Mouse (Mus musculus) right cerebral cortex, adult 2 months (tissue): ENCODE results near the gene Gm867.

ENCODE experiments used
- DNase-seq, 2 experiments: peaks; one replicate each; pipeline ENCODE4 v3.0.0; 2021 to 2022; ENCODE audit warnings: low spot score in 2 of 2

Gene Gm867

DNA sequence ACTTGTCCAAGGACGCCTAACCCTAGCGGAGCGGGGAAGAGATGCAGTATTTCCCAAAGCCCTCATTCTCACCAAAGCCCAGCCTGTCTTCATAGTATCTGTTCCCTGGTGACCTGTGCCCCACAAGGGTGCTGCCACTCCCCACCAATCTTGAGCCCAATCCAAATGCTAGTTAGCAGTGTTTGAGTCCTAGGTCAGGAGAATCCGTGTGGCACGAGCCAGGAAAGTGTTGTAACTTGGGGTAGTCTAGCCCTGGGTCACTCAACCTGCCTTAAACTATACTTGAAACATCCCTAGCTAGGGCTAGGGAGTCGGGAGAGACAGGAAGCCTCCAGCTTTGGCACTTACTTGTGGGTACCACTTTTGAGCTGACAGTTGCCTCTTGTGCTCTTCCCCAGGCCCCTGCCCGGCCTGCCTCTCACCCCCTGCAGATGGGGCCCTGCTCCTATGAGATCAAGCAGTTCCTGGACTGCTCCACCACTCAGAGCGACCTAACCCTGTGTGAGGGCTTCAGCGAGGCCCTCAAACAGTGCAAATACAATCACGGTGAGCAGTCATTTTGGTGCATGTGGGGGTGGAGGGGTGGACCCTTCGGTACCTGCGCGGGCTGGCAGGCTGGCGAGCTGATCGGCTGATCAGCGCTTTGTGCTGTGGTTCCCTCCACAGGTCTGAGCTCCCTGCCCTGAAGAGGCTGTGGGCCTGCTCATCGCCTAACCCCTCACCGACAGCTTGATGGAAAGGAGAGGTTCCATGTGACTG is 3.4 kb downstream of the Gm867 start:
- DNase-seq = no peak

DNA sequence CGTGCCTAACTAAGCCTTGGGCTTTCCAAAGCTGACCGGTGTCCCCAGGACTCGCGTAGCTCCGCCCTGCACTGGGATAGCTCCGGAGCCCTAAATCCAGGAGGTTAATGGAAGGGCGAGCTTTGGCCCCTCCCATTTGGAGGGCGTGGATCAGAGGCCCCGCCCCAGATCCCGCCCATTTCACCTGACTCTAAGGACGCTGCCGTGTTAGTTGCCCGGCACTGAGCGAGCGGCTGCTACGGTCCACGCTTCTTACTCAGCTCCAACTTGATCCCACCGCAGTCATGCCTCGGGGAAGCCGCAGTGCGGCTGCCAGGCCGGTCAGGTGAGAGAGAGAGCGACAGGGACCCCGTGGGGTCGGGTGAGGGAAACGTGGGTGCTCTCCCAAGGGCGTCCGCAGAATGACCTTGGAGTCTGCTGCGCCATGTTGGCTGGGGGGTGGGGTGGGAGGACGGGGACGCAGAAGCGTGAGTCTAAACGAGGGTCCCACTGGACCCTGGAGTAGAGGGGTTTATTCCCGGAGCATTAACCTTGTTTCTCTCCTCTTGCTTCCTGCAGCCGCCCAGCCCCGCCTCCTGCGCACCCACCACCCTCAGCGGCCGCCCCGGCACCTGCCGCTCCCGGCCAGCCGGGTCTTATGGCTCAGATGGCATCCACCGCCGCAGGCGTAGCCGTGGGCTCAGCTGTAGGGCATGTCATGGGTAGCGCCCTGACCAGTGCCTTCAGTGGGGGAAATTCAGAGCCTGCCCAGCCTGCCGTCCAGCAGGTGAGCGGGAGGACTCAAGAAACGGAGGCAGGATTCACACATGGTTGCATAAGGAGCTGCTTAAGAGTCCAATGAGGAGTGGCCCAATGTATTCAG is 4.6 kb downstream of the Gm867 start, which contains the start of gene Mmp11:
TSS of gene Mmp11 (minus strand) at position 817 of the 862 bp plus-strand sequence.
- DNase-seq = peak; percentile 72 to 79

DNA sequence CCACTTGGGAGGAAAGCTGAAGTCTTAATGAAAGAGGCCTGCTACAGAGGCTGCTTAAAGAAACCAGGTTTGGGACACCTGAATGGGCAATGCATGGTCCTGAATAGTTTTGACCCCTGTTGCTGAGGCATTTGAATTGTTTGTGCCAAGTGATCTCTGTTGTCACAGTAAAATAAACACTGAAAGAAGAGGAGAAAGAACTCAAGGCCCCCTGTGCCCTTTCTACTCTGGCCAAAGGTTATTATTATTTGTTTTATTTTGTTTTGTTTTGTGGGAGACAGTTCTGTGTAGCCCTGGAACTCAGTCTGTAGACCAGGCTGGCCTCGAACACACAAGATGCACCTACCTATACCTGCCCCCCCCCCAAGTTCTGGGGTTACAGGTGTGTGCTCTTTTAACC is 5.5 kb downstream of the Gm867 start:
- no peak for DNase-seq

DNA sequence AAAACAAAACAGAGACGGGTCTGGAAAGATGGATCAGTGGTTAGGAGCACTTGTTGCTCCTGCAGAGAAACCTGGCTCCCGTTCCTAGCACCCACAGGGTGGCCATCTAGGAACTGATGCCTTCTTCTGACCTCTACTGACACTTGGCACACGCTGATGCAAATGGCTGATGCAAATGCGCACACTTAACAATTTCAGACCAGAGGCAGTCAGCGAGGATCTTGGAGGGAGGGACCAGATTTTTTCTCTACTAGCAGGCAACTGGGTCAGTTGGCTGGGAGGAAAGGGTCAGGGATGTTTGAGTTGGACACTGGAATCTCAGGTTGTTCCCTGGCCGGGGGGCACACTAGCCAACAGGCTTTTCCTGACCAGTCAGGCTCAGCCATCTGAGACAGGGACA is 7.6 kb downstream of the Gm867 start, which contains the start of gene Chchd10:
TSS of gene Chchd10 (plus strand) at position 240 of the 400 bp plus-strand sequence.
- DNase-seq = no peak

DNA sequence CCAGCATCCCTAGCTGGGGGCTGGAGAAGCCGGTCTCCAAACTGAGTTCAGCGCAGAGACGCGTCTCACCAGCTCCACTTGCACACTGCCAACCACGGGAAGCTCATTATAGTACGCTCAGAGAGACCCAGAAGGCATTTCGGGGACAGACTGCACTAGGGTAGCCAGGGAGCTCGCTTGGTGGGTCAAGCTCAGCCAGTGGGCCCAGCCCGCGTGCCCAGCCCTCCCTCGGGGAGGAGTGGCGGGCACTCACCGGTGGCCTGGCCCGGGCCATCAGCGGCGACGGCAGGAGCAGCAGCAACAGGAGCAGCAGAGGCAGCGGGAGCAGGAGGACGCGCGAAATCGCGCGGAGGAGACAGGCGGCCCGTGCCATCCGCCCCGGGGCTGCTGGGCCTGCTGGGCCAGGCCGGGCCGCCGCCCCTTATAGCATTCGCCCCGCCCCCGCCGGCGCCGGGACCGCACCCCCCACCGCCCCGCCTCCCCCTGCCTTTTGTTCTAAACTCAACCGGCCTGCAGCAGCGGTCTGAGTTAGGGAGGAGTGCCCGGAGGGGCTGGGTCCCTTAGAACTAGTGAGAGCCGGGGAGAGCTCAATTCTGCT is 8.3 kb downstream of the Gm867 start:
- DNase-seq = no peak

DNA sequence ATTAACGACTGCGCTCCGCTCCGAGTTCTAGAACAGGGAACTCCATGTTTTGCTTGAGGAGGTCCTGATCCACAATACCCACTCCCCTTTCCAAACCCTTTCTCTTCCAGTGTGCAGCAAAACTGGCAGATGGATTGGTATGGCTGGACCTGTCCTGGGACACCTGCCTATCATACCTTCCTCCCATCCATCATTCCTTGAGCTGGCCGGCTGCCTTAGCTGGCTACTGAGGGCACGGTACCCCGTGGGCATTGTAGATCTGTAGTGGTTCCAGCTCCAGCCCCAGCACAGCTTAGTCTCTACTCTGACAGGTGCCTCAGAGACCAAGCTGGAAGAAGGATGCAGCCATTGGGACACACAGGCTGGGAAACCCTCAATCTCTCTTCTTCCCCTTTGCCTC is 9.2 kb downstream of the Gm867 start:
- DNase-seq = no peak

DNA sequence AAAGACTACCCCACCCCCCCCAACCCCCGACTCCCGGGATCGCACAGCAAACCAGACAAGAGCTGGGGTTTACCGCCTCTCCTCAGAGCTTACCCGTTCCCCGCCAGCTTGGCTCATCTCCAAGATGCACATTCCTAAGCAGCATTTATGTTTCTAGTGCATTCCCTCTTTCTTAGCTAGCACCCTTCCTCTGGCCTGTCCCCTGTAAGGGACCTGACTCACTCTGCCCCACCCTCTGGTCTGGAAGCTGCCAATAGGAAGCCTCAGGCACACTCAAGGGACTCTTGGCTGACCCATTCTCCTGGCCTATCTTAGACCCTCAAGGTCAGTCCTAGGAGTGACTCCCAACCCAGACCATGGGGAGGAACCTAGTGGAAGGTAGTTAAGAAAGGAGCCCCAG is 10.2 kb downstream of the Gm867 start:
- DNase-seq = no peak

DNA sequence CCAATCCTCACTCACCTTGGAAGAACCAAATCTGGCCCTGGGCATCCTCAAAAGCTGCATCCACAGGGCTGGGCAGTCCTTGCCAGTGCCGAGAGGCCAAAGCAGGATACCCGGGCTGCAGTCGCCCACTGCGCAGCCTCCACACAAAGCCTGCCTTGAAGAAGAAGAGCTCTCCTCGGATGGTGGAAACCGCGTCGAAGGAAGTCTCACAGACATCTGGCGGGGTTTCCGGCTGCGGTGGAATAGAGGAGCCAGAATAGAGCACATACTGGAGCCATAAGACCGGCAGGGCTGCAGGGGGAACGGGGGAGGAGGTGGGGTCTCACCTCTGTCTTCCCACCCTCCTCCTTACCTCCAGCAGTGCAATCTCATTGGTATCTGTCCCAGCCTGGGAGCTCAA is 14.1 kb downstream of the Gm867 start:
- no peak for DNase-seq

DNA sequence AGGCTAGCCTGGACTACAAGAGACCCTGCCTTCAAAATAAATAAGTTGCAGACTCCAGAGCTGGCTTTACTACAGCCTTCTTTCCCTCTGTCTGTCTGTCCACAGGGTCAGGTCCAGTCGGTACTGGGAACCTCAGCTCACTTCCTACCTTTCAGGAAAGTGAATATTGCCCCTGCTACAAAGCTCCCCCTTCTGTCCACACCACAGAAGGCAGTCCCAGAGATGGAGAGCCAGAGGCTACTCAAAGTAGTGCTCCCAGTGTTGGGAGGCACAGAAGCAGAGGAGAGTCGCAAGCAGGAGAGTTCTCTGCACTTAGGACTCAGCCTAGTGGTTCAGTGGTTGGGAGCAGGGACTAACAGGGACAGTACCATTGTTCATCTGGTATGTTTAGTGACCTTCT is 16.1 kb downstream of the Gm867 start:
- DNase-seq = no peak

DNA sequence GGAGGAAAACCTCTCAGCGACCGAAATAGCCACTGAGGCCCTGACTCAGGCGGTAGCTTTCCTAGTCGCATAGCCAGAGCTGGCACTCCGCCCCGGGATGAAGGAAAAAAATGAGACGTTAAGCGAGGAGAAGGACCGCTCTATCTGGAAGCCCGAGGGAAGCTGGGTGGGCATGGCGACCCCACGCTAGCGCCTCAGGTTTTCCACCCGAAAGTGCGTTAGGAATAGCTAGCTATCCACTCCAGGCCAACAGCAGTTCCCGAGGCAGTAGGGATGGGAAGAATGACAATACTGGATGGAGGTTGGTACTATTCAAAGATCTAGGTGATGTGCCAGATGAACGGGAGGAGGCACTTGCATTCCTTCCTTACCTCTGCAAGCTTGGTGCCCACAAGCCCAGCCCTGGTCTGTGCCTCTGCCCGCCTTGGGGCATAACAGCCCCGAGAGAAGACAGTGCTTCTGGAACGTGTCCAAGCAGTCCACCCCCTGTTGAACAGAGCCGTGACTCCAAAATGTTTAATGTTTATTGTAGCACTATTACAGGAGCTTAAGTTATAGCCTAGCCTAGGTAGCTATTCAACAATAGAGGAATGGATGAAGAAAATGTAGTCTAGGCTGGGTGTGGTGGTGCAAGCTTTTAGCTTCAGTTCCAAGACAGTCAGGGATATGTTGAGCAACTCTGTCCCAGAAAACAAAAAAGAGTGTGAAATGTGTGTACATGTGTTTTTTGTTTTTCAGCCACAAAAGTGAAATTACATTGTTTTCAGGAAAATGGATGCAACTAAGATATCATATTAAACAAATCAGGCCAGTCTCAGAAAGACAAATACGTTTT is 18.5 kb downstream of the Gm867 start:
- peak in 1 of 2 experiments; percentile 32 for DNase-seq

DNA sequence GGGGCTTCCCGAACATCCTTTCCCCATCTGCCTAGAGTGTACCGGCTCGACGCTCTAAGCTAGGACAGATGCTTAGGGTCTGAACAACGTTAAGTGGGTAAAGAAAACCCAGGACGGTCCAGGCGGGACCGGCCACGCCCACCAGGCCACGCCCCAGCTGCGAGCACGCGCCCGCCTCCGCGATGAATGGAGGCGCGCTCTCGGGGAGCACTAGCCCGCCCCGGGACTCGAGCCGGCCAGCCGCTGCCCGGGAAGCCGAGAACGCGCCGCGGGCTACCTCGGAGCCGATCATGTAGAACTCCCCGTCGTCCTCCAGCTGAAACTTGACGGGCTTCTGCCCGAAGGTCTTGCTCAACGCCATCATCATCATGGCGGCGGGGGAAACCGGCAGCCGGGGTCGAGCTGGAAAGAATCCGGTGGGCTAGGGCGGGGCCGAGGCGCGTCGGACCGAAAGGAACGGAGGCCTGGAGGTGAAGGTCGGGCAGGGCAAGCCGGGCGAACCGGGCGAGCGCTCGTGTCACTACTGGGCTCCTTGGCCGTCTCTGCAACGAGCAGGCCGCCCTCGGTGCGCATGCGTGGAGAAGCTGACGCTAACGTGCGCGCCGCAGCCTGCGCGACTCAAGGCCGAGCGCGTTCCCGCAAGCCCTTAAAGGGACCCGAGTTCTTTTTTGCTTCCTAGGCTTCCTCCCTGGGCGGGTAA is 19.3 kb downstream of the Gm867 start, which contains the start of gene Smarcb1:
TSS of gene Smarcb1 (minus strand) at position 592 of the 700 bp plus-strand sequence.
- DNase-seq = peak; percentile 94 to 98

DNA sequence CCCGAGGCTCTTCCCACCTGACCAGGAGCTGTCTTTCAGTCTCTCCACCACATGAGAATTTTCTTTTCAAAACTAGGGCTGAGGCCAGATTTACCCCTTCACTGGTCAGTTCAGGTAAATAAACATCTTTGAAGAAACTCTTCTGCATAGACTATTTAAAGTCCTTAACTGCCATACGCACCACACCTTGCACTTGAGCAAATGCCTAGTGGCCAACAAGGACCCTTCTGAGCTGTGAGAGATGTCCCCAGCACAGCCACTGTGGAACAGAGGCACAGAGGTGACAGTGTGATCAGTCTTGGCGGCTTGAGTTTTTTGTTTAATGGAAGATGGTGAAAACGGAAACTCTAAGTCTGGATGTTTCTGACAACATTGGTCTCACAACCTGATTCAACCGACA is 21.4 kb downstream of the Gm867 start:
- no peak for DNase-seq

DNA sequence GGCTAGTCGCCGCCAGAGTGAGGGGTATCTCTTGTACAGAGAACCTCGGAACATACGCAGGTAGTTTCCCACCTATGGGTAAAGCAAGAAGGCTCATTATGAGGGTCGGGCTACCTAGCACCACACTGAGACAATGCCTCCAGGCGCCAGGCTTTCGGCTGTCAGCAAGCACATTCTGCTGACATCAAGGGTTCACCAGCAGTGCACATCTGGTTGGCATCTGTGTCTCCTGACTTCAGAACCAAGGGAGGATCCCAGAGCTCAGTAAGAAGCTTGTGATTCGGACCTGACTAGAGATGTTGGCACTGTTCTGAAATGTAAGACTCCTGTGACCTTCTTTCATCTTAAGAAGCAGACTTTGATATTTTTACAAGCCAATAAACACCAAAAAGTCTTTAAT is 23.6 kb downstream of the Gm867 start:
- no peak for DNase-seq

DNA sequence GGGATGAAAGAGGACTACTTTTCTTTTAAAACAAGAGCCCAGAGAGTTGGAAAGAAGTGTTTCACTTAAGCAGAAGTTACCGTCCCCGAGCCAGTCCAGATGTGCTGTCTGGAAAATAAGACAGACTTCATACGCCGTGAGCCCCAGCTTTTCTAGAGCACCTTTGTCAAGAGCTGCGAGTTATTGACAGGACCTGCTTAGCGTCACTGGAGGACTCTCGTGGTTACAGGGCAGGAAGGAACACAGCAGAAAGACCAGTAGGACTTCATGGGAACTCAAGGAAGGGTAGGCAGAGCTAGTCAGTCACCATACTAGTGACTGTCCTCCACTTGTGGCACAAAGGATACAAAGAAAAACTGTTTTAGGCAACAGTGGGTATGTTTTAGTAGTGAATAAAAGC is 24.9 kb downstream of the Gm867 start:
- no peak for DNase-seq

DNA sequence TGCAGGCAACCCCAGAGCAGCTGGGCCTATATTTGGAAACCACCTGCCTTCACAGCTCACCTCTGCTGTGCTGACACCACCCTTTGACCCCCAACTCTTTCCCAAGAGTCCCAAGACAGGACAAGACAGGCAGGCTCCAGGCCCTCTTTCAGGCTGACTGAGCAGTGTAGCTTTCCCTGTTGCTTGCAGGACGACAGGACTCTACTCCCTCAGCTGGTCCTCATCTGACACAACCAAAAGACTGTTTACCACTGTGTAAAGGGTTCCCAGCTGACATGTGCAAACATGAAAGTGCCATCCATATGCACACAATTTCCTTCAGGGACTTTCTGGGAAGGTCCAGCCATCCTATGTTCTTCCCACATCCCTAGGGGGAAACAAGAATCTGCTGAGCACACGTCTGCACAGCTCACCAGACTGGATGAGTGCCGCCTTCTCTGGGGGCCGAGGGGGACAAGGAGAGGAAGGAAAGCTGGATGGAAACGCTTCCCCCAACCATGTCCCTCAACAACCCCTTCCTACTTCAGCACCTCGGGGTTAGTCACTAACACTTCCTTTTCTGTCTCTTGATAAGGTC is 27.4 kb downstream of the Gm867 start:
- DNase-seq = no peak

DNA sequence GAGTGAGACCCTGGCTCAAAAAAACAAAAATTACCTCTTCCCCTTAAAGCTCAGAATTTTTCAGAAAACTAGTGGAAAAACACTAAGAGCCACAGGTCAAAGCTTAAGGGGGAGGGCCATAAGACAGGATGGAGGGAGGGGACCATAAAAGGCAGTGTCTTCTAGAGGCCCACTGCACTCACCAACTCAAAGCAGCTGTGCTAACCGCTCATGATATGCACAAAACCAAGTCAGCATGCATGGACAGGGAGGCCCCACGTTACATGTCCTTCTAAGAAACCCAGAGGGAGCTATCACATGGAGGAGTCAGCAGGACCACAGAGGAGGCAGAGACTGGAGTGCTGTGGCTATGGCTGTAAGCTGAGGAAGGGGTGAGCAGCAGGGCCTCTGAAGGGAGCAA is 29.8 kb downstream of the Gm867 start:
- DNase-seq = no peak

DNA sequence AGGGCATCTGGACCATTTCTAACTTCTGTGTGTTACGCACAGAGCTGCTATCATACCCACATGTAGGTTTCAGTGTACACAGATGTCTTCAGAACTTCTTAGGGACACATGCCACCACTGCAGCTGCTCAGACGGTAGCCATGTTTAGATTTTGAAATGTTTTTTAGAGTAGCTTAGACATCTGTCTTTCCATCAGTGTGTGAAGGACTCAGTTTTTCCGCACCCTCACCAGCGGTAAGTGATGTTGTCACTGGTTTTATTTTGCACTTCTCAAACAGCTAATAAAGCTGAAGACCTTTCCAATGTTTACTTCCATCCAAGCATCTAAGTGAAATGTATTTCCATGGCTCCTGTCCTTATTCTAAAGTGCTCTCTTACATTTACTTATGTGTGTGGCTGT is 33.6 kb downstream of the Gm867 start:
- no peak for DNase-seq

DNA sequence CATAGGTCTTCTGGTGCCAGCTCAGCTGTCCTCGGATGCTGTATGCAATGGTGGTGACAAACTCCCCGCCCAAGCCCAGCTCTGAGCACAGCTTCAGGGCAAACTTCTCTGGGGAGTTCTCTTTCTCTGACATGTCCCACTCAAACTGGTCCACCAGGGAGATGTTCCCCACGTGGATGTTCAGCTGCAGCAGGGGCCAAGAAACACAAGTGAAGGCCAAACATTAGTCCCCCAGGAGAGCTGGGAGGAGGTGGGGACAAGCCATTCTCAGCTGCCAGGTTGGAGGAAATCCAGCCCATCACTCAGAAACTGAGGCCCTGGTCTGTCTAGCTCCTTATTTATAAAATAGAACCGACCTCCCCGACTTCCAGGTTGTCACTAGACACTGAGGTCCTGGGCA is 36.1 kb downstream of the Gm867 start:
- DNase-seq = no peak

DNA sequence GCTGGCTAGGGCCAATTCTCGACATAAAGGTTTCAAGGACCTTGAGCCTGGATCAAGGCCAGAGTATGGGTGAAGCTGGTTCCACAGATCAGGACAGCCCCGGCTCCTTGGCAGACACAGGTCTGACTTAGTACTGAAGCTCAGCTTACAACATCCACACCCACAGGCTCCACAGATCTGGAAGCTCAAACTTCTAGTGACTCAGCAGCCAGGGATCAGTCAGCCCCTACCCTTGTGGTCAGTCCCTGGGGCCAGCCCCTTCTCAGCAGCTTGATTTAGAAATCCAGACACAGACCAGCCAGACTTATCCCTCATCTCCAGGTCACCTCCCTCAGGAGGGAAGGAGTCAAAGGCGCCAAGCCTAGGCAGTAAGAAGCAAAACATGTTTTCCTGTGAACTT is 41.6 kb downstream of the Gm867 start:
- DNase-seq = peak; percentile 20 to 22

DNA sequence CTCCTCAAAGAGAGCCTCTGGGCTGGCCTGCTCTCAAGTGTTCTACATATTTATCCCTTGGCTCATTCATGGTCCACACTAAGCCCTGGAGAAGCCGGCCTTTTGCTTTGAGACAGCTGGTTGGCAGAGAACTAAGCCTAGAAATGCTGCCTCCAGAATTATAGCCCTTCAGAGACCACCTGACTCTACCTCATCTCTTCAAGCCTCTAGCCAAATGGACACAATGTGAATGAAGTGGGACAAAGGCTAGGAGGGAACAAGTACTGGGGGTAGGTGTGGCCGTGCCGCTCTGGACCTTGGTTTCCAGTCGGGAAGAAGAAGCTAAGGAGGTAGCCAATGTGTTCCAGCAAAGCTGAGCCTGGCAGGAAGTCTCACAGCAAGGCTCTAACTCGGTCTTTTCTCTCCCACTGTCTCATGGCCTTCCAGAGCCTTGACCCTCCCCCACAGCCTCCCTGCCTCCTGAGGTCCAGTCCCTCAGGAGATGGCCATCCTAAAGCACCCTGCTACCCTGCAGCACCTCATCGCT is 42.4 kb downstream of the Gm867 start:
- DNase-seq = no peak
